Mouse (Mus musculus): ENCODE data around the gene Rhoj. TPM values are rescaled to one million over a fixed set of nuclear protein-coding genes. Genes with fewer than 3 reads are reported as not detected.

Rhoj gene
- polyA plus RNA-seq, 1 experiment from 2014 or later, result 25.9 TPM

DNA sequence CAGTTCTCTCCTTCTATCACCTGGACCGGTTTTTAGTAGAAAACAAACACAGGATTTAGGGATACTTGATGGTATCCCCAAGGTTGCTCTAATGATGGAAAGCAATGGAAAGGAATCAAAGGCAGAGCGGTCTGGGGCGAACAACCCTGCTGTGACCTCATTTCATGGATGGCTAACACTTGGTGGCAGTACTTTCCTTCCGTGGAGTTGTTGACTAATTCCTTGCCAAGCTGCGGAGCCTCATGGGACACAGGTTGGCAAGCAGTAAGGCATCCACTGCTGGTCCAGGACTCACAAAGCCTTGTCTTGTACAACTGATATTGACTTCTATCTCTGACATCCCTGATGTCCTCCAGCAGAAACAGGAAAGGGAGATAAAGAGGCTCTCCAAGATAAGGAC lies 60.4 kb downstream of the Rhoj start:
- ATAC-seq (ENCODE audit: low FRiP score), result no peak
- 82% methylated on average over 5 of the region's 5 CpGs for WGBS
- Histone ChIP-seq H3K4me1 (no peaks in the 10 kb centered on the region), H3K4me3 (replicated peaks) (no peak overlapping the region), H3K9me3 (replicated peaks) (no peaks in the 10 kb centered on the region), H3K27ac (replicated peaks) (no peak overlapping the region), H3K36me3 (no peaks in the 10 kb centered on the region), H3K9ac (replicated peaks) (no peak overlapping the region), H3K27me3 (replicated peaks) (no peaks in the 10 kb centered on the region), H3K4me2 (no peak overlapping the region)

DNA sequence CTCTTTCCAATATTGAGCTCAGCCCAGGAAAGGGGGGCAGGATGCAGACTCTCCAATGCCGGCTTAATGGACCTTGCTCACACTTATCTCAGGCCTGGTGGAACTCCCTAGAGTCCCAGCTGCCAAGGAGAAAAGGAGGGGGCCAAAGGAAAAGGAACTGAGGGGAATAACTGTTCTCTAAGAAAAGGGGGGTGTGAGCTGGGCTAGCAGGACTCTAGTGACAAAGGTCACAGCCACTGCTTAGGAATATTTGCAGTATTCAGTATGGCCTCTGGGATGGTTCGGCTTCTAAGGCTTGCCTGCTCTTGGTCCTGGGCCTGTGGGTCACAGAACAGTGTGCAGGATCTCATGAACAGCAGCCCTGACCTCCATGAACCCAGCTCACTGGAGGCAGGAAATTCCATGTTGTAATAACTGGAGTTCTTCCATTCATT lies 61.3 kb downstream of the Rhoj start:
- H3K27me3 ChIP-seq (replicated peaks), result no peaks in the 10 kb centered on the region
- H3K9me3 ChIP-seq (replicated peaks), result no peaks in the 10 kb centered on the region
- no peaks in the 10 kb centered on the region for H3K36me3 ChIP-seq
- 79% methylated on average over 2 of the region's 2 CpGs for WGBS
- H3K4me3 ChIP-seq (replicated peaks), result no peak overlapping the region
- H3K4me1 ChIP-seq, result no peaks in the 10 kb centered on the region
- no peak overlapping the region for H3K9ac ChIP-seq (replicated peaks)
- H3K4me2 ChIP-seq, result no peak overlapping the region
- ATAC-seq (ENCODE audit: low FRiP score), result no peak
- no peak overlapping the region for H3K27ac ChIP-seq (replicated peaks)

DNA sequence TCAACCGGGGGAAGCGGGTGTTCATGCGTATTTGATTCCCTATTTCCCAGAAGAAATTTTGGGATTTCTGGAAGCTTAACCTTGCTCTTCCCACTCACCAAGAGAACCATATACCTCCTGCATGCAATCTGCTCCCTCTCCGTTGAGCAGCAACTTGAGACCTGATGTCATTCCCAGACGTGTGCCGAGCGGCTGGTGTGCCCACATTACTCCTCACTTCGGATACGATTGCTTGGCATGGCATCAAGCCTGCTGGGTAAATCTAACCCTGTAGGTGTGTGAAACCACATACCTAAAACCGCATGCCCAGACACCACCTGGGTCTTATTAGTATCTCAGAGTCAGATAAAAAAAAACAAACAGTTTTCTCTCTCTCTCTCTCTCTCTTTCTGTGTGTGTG lies 66.3 kb downstream of the Rhoj start:
- H3K36me3 ChIP-seq, result no peaks in the 10 kb centered on the region
- ATAC-seq (ENCODE audit: low FRiP score), result no peak
- H3K4me3 ChIP-seq (replicated peaks), result no peak overlapping the region
- no peak overlapping the region for H3K4me2 ChIP-seq
- H3K27ac ChIP-seq (replicated peaks), result no peak overlapping the region
- no peak overlapping the region for H3K9ac ChIP-seq (replicated peaks)
- WGBS, result 92% methylated on average over 10 of the region's 10 CpGs
- H3K4me1 ChIP-seq, result no peaks in the 10 kb centered on the region
- H3K27me3 ChIP-seq (replicated peaks), result no peaks in the 10 kb centered on the region
- no peaks in the 10 kb centered on the region for H3K9me3 ChIP-seq (replicated peaks)

DNA sequence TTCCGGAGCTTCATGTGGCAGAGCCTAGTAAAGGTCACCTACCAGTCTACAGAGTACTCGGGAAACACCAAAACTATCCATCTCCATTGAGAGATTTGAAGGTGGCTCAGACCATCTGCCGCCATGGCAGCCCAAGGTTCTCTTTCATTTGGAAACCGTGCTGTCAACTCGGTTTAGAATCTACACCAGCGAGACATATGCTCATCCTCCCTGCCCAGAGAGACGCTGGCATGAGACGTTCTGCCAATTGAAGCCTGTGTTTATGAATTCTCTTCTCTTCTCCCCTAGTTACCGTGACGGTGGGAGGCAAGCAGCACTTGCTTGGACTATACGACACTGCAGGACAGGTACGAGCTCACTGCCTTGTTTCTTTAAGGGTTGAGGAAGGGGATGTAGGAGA lies 66.9 kb downstream of the Rhoj start:
- H3K4me3 ChIP-seq (replicated peaks), result no peak overlapping the region
- H3K4me2 ChIP-seq, result no peak overlapping the region
- H3K9me3 ChIP-seq (replicated peaks), result no peaks in the 10 kb centered on the region
- ATAC-seq (ENCODE audit: low FRiP score), result no peak
- H3K27ac ChIP-seq (replicated peaks), result no peak overlapping the region
- H3K9ac ChIP-seq (replicated peaks), result no peak overlapping the region
- WGBS, result 84% methylated on average over 12 of the region's 12 CpGs
- no peaks in the 10 kb centered on the region for H3K27me3 ChIP-seq (replicated peaks)
- no peaks in the 10 kb centered on the region for H3K4me1 ChIP-seq
- no peaks in the 10 kb centered on the region for H3K36me3 ChIP-seq

DNA sequence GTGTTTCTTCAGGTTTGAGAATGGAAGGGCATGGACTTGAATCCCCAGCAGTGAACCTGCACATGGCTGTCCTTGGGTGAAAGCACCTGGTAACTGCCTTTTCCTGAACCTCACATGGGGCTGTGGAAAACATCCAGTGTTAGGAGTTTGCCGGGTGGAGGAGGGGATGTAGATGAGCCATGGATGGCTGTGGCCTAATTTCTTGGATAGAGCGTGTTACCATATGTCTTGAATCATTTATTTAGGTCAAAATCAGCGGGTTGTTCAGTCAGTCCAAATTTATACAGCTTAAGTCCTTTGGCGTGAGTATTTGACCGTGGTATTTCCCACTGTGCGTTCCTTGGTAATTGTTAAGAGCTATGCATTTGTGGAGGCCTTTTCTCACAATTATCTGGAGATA lies 68.0 kb downstream of the Rhoj start:
- H3K4me2 ChIP-seq, result no peak overlapping the region
- no peaks in the 10 kb centered on the region for H3K36me3 ChIP-seq
- ATAC-seq (ENCODE audit: low FRiP score), result no peak
- H3K9ac ChIP-seq (replicated peaks), result no peak overlapping the region
- H3K4me1 ChIP-seq, result no peaks in the 10 kb centered on the region
- 85% methylated on average over 6 of the region's 6 CpGs for whole genome bisulfite sequencing
- H3K27ac ChIP-seq (replicated peaks), result no peak overlapping the region
- H3K4me3 ChIP-seq (replicated peaks), result no peak overlapping the region
- H3K9me3 ChIP-seq (replicated peaks), result no peaks in the 10 kb centered on the region
- H3K27me3 ChIP-seq (replicated peaks), result no peaks in the 10 kb centered on the region

GRCm38 (mm10) chr12:75386731-75387130 lies 78.6 kb downstream of the Rhoj start:
- ATAC-seq (ENCODE audit: low FRiP score), result no peak

GRCm38 (mm10) chr12:75387156-75387555 lies 79.0 kb downstream of the Rhoj start:
- no peak for ATAC-seq (ENCODE audit: low FRiP score)
- no peaks in the 10 kb centered on the region for H3K4me1 ChIP-seq
- H3K9ac ChIP-seq (replicated peaks), result no peak overlapping the region
- no peaks in the 10 kb centered on the region for H3K27me3 ChIP-seq (replicated peaks)
- no peak overlapping the region for H3K27ac ChIP-seq (replicated peaks)
- no peaks in the 10 kb centered on the region for H3K36me3 ChIP-seq
- no peak overlapping the region for H3K4me2 ChIP-seq
- 86% methylated on average over 8 of the region's 8 CpGs for WGBS
- no peak overlapping the region for H3K4me3 ChIP-seq (replicated peaks)
- no peaks in the 10 kb centered on the region for H3K9me3 ChIP-seq (replicated peaks)

More at GRCm38 (mm10) chr12:75386731-75387130, 78.6 kb downstream of the Rhoj start:
- Histone ChIP-seq H3K27me3 (replicated peaks) (no peaks in the 10 kb centered on the region), H3K4me1 (no peaks in the 10 kb centered on the region), H3K9ac (replicated peaks) (no peak overlapping the region), H3K4me3 (replicated peaks) (no peak overlapping the region), H3K27ac (replicated peaks) (no peak overlapping the region), H3K4me2 (no peak overlapping the region), H3K36me3 (no peaks in the 10 kb centered on the region), H3K9me3 (replicated peaks) (no peaks in the 10 kb centered on the region)
- 93% methylated on average over 9 of the region's 9 CpGs for WGBS

GRCm38 (mm10) chr12:75387846-75388245 lies 79.7 kb downstream of the Rhoj start:
- no peaks in the 10 kb centered on the region for H3K36me3 ChIP-seq
- WGBS, result 91% methylated on average over 15 of the region's 15 CpGs
- no peak overlapping the region for H3K4me3 ChIP-seq (replicated peaks)
- no peak overlapping the region for H3K9ac ChIP-seq (replicated peaks)
- no peaks in the 10 kb centered on the region for H3K27me3 ChIP-seq (replicated peaks)
- no peaks in the 10 kb centered on the region for H3K9me3 ChIP-seq (replicated peaks)
- H3K27ac ChIP-seq (replicated peaks), result no peak overlapping the region
- H3K4me2 ChIP-seq, result no peak overlapping the region
- ATAC-seq (ENCODE audit: low FRiP score), result no peak
- H3K4me1 ChIP-seq, result no peaks in the 10 kb centered on the region

DNA sequence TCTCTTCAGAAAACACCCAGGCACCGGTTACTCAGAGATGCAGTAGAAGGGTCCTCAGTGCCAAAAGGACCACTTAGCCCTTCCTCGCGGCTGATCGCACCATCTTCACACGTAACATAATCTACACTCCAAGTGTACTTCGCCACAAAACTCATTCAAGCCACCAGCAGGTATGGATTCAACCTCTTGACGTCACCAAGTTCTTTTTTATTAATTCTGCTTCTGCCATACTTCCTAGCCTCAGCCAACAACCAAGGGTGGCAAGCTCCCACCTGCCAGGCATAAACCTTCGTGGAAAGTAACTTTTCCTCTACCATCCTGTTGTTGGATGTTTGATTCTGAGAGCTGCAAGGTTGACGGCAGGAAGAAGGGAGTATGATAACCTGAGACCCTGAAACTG lies 80.4 kb downstream of the Rhoj start:
- no peak overlapping the region for H3K9ac ChIP-seq (replicated peaks)
- H3K36me3 ChIP-seq, result no peaks in the 10 kb centered on the region
- H3K4me1 ChIP-seq, result no peaks in the 10 kb centered on the region
- no peaks in the 10 kb centered on the region for H3K9me3 ChIP-seq (replicated peaks)
- ATAC-seq (ENCODE audit: low FRiP score), result no peak
- no peaks in the 10 kb centered on the region for H3K27me3 ChIP-seq (replicated peaks)
- no peak overlapping the region for H3K4me2 ChIP-seq
- H3K27ac ChIP-seq (replicated peaks), result no peak overlapping the region
- WGBS, result 97% methylated on average over 9 of the region's 9 CpGs
- no peak overlapping the region for H3K4me3 ChIP-seq (replicated peaks)

DNA sequence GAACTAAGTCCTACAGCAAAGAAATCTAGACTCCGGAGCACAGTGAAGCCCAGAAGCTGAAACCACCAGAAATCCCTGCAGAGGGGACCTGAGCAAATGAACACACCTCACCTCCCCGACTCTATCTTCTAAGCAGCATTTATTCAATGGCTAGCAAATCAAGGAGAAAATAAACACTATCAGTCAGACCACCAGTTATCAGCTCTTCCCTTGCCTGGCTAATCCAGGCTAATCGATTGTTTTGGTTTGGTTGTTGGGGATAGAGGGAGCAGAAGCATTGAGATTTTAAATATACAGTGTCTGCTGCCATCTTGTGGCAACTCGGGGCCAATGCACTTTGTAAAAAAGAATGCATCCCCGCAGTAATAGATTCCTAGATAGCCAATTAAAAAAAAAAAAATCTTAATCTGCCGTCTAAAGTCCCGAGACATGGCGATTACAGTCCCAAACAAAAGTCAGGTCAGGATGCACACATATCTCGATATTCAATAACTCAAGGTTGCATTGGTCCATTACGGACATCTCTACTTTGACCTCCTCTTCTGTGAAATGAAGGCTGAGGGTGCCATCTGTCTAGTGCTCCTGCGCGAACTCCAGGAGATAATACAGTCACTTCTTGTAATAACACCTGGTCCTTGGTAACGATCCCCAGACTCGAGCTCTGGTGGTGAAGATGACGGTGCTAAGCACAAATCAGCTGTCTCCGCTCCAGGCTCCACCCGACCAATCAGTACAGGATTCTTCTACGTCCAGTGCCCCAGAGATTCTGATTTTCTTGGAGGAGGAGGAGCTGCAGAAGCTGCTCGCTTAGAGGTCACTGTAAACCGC lies 81.4 kb downstream of the Rhoj start:
- no peaks in the 10 kb centered on the region for H3K4me1 ChIP-seq
- peak; percentile 66; the same call in 1 of the 2 replicates for ATAC-seq (ENCODE audit: low FRiP score)
- H3K27me3 ChIP-seq (replicated peaks), result no peaks in the 10 kb centered on the region
- H3K4me3 ChIP-seq (replicated peaks), result peak overlapping the region; percentile 25
- H3K27ac ChIP-seq (replicated peaks), result no peak overlapping the region
- H3K4me2 ChIP-seq, result peak overlapping the region; percentile 47
- H3K36me3 ChIP-seq, result no peaks in the 10 kb centered on the region
- 42% methylated on average over 20 of the region's 20 CpGs for WGBS
- H3K9ac ChIP-seq (replicated peaks), result no peak overlapping the region
- no peaks in the 10 kb centered on the region for H3K9me3 ChIP-seq (replicated peaks)

DNA sequence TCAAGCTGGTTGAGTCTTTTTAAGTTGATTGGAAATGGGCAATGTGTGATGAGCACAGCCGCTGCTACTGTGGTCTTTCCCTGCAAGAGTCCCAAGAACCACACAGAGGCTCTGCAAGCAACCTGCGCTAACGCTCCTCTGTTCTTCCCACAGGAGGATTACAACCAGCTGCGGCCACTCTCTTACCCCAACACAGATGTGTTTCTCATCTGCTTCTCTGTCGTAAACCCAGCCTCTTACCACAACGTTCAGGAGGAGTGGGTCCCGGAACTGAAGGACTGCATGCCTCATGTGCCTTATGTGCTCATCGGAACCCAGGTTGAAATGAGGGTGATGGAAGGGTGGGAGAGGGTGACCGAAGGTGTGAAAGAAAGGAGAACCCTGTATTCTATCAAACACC lies 83.4 kb downstream of the Rhoj start:
- WGBS, result 75% methylated on average over 9 of the region's 9 CpGs
- no peaks in the 10 kb centered on the region for H3K36me3 ChIP-seq
- no peaks in the 10 kb centered on the region for H3K27me3 ChIP-seq (replicated peaks)
- no peak overlapping the region for H3K4me2 ChIP-seq
- H3K4me3 ChIP-seq (replicated peaks), result no peak overlapping the region
- H3K9me3 ChIP-seq (replicated peaks), result no peaks in the 10 kb centered on the region
- no peak overlapping the region for H3K9ac ChIP-seq (replicated peaks)
- H3K4me1 ChIP-seq, result no peaks in the 10 kb centered on the region
- H3K27ac ChIP-seq (replicated peaks), result no peak overlapping the region
- no peak for ATAC-seq (ENCODE audit: low FRiP score)

DNA sequence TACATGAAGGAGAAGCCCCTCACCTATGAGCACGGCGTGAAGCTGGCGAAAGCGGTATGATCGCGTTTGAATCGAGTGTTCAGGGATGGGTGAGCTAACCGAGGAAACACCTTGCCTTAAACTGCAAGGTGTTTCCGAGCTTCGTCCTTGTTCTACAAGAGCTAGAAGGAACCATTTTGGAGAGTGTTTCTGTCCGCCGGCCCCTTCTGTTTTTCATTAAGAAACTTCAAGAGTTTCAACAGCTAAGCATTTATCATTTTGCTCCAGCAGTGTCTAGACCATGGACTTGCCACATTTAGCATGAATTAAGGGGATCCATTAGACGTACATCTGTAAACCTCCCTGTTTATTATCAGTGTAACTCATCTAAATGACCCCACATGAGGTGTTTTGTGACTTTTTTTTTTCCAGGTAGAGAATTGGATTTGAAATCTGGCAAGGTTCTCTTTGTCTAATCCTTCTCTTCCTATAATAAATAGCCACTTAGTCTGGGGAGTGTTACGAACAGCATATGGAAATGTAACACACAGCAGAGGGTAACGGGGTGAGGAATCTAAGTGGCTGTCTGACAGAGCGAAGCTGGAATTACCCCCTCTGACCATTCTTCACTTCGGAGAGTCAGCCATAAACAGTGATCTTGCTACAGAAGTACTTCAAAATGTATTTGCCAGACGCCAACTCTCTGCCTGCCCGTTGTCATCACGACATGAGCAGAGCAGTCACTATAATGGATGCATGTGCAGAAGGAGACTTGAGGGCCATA lies 86.1 kb downstream of the Rhoj start:
- H3K27me3 ChIP-seq (replicated peaks), result no peaks in the 10 kb centered on the region
- no peak for ATAC-seq (ENCODE audit: low FRiP score)
- H3K36me3 ChIP-seq, result no peaks in the 10 kb centered on the region
- H3K4me3 ChIP-seq (replicated peaks), result no peak overlapping the region
- 84% methylated on average over 20 of the region's 20 CpGs for WGBS
- no peak overlapping the region for H3K27ac ChIP-seq (replicated peaks)
- no peak overlapping the region for H3K4me2 ChIP-seq
- H3K9me3 ChIP-seq (replicated peaks), result no peaks in the 10 kb centered on the region
- H3K4me1 ChIP-seq, result no peaks in the 10 kb centered on the region
- no peak overlapping the region for H3K9ac ChIP-seq (replicated peaks)

All from neural tube, embryonic 15.5 days (tissue).